Mouse (Mus musculus): Measurements from ENCODE around the gene Arsa.

Arsa gene

DNA sequence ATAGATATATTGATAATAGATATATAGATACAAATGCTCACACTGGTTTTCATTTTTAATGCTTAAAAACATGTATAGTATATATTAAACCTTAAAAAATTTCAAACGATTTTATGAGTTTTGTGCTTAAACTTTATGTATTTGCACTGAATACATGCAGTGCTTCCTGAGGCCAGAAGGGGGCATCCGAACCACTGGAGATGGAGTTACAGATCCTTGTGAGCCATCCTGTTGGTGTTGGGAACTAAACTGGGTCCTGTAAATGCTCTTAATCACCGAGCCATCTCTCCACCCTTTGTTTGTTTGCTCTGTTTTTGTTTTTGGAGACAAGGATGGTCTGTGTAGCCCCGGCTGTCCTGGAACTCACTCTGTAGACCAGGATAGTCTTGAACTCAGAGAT, 17.7 kb upstream of the Arsa start:
- no peak for DNase-seq (ENCODE audit: low spot score in 2 of 2)

DNA sequence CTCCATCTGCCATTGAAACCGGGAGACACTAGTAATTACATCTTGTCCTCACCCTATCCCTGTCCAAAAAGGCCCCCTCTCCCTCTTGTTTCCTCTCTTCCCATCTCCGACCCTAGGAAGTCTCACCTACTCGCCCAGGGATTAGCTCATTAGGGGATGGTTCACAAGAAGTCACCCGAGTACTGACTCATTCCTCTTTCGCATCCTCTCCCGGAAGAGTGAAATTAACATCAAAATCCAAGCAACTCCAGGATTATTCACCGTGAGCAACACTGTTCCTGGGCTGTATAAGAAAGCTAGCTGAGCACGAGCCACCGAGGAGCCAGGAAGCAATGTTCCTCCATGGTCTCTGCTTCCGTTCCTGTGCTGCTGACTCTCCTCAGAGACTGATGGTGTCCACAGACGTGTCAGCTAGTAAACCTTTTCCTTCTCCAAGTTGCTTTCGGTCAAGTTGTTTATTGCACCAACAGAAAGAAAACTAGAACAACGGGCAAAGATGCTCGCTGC, 11.4 kb upstream of the Arsa start:
- no peak for DNase-seq (ENCODE audit: low spot score in 2 of 2)

DNA sequence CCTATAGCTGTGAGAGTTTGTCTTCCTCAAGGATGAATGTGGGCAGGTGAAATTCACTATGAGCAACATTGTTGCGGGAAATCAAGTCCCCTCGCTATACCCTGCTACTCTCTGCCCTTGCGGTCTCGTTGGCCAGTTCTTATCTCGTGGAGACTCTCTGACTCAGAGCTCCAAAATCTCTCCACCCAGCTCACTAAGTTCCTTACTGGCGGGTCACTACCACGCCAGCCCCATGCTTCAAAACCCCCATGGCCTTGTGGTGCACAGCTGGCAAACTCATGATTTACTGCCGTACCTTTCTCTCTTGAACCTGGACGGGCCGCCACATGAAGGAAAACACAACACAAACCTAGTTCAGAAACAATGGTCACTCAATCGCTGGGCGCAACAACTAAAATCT, 11.0 kb upstream of the Arsa start:
- DNase-seq (ENCODE audit: low spot score in 2 of 2), result no peak

DNA sequence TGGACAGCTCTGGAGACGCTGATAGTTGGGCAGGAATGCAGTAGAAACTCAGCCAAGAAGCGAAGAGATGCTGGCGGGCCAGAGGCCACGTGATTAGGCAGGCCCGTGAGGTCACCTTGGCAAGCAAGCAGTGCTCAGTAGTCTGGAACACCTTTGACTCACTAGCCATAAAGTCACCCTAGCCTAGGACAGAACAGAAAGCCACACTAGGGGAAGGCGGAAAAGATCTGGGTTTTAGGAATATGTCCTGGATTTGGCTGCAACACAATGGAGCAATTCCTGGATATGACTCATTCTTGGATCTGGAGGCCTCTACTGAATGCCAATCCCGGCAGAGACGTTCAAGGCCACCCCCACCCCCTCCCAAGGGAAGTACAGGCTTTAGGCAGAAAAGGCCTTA, 3.4 kb upstream of the Arsa start:
- no peak for DNase-seq (ENCODE audit: low spot score in 2 of 2)

DNA sequence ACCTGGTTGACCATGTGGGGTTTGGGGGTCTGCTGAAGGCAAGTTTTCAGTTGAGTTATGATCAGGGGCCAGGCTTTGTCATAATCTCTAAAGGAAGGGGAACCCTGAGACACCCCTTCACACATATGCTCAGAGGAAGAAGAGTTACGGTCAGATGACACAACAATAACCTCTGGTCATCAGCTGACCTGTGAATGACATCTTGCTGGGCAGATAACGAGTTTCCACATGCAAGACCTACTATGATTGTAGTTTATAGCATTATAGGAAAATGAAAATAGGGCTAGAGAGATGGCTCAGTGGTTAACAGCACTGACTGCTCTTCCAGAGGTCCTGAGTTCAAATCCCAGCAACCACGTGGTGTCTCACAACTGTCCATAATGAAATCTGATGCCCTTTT, 1.4 kb upstream of the Arsa start:
- no peak for DNase-seq (ENCODE audit: low spot score in 2 of 2)

DNA sequence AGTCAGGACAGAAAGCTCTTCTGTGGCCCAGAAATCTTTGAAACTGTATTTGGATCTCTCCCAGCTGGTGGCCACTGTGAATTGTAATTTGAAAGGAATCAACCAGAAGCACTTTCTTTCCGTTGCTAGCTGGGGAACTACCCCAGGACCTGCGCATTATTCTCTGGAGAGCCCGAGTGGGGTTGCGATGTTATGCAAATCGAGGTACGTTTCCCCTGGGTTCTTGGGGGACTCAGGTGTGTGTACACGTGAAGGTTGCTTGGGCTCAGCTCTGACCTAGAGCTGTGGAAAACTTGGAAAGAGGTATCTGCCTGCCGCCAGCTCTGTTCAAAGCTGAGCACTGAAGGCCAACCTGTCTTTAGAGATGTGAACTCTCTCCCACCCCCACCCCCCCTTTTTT, 581 bp upstream of the Arsa start:
- no peak for DNase-seq (ENCODE audit: low spot score in 2 of 2)

DNA sequence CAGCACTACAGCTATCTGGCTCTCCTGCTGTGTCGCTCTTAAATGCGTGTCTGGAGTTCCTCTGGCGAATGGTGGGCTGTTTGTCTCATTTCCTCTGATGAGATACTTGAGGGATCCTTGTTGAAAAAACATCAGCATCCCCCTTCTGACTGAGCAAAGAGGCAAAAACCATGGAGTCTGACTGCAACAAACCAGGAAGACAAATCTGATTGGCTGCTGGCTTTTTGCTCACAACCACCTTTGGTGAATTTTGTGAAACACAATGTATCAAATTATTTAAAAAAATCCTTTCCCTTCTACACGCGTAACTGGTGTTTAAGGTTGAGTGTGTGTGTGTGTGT, 780 bp downstream of the Arsa start:
- no peak for DNase-seq (ENCODE audit: low spot score in 2 of 2)

DNA sequence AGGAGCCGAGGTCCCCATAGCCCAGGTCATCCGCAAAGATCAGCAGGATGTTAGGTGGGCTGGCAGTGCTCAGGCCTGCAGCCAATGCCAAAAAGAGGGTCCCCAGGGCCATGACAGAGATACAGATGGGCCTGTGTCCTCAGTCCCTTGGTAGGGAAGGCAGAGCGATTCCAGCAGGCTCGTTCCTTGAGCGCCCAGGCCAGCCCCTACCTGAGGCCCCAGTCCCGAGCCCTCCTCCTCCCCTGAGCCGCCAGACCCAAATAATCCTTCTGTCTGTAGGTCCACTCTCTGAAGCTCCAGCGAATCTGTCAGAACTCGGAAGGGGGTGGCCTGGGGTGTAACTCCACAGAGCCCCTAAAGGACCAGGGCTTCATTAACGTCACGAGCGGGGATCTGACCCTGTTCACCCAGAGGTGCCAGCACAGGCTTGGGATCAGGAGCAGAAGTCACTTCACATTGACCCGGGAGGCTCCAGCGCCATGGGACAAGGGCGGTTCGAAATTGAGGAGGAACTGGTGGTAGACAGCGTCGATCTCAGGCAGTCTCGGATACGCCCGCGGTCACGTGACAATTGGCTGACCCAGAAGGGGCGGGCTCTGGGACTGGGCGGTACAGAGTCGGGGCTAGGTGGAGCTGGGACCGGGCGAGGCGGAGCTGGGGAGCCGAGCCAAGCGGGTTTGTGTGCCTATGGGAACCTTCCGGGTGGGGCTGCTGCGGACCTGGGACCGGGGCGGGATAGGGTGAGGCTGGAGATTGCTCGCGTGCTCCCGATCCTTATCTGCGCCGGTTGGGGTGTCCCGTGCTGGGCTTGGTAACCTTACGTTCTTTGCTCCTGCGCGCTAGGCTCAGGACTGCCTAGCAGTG, 1.4 kb downstream of the Arsa start:
- peak; percentile 92 to 93 for DNase-seq (ENCODE audit: low spot score in 2 of 2)

DNA sequence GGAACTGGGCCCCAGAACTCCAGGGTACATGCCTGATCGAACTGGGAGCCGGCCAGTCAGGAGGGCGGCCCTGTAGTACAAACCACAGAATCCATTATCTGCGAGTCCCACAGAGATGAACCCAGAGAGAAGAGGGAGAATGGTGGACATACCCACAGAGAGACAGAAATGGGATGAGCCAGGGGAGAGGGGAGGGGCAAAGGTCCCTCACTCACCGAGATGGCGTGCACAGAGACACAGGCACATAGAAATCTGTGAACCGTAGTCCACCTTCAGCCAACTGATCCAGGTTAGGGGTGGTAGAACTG, 2.0 kb downstream of the Arsa start:
- DNase-seq (ENCODE audit: low spot score in 2 of 2), result no peak

DNA sequence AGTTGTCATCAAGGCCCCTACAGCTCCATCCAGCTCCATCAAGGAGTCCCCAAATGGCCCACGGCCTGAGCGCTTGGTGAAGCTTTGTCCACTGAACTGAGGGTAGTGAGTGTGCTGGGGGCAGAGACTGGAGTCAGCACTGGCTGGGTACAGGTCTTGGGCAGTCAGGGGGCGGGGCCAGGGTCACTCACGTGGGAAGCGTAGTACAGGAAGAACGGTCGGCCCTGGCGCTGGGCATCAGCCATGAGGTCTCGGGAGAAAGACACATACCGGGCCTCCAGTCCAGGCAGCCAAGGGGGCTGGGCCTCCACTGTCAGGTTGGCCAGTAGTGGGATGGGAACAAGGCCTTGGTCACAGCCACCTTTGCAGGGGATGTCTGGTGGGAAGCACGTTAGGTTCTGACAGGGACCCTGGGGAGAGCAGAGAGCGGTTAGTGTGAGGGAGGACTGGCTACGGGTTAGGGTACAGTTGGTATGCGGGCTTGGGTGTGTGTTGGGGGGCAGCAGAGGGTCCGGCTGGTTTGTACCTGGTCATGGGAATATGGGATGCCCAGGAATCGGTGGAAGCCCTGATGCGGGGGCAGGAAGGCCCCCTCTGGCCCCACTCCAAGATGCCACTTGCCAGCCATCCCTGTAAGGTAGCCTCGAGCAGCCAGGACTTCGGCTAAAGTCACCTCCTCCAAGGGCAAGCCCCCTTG, 2.5 kb downstream of the Arsa start:
- DNase-seq (ENCODE audit: low spot score in 2 of 2), result no peak

DNA sequence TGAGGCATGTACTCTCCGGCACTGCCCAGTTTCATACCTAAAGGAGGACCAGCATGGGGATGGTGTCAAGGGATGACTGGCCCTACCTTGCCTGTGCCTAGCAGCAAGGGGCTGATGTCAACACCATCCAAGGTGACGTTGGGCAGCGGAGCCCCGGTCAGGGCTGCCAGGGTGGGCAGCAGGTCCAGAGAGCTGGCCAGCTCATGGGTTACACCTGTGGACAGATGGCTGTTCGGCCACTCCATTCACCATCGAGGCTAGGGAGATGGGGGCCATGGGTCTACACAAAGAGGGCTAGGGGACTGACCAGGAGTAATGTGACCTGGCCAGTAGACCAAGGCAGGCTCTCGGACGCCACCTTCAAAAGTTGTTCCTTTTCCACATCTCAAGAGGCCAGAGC, 3.3 kb downstream of the Arsa start:
- DNase-seq (ENCODE audit: low spot score in 2 of 2), result no peak

DNA sequence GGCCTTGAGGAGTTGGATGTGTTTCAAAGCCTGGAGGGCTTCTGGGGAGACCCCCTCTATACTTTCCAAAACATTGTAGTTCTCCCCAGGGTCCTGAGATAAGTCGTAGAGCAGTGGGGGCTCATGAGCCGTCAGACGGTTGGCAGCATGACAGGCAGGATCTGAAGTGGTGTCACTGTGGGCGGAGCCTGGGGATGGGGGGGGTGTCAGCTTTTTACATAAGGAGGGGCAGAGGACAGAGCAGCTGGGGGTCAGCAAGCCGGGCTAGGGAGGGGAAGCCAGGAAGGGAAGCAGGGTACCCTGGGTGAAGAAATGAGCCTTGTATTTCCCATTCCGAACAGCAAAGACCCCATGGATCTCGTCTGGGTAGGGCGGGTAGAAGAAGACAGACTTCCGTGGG, 3.9 kb downstream of the Arsa start:
- DNase-seq (ENCODE audit: low spot score in 2 of 2), result no peak

DNA sequence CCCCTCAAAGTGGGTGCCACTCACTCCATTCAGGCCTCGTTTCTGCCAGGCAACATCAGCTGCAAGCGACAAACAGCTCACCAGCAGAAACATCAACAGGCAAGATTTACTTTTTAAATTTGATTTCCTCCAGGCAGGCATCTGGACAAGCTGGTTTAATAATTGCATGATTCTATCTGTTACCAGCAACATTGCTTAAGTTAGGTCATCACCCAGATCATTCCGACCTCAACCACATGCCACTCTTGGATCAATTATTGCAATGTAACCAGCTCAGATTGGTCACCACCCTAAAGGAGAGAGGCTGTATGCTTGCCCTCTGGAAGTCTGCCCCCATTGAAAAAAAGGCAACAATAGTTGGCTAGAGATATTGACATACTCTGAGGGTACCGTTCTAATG, 5.7 kb downstream of the Arsa start:
- DNase-seq (ENCODE audit: low spot score in 2 of 2), result no peak

DNA sequence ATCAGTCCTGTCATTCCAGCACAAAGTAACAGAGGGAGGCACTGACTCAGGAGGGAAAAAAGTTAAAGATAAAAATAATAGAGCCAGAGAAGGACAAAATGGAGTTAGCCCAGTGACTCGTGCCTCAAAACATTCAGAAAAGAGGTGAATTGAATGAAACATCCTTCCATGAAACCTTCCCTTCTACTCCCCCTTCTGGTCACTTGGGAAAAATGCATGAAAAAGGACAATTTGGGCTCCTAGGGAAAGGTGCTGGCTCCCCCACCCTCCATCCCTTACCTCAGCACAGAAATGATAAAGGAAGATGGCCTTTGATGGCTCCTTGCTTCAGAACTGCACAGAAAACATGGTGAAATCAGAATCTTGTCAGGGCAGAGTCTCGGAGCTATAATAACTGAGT, 8.6 kb downstream of the Arsa start:
- no peak for DNase-seq (ENCODE audit: low spot score in 2 of 2)

DNA sequence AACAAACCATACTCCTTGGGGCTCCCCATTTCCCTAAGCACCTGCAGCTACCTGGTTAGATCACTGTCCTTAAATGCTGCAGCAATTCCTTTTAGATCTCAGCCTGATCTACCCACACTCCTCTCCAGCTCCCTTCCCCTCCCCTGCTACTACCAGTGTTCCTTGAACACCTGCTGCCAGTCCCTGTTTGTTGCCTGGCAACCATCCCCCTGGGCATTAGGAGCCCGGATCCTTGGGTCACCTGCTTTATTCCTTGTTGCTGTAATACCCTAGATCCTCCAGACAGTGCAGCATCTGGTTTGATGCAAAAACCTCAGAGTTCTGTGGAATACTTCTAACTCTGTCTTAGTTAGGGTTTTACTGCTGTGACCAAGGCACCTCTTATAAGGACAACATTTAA, 12.2 kb downstream of the Arsa start:
- no peak for DNase-seq (ENCODE audit: low spot score in 2 of 2)

DNA sequence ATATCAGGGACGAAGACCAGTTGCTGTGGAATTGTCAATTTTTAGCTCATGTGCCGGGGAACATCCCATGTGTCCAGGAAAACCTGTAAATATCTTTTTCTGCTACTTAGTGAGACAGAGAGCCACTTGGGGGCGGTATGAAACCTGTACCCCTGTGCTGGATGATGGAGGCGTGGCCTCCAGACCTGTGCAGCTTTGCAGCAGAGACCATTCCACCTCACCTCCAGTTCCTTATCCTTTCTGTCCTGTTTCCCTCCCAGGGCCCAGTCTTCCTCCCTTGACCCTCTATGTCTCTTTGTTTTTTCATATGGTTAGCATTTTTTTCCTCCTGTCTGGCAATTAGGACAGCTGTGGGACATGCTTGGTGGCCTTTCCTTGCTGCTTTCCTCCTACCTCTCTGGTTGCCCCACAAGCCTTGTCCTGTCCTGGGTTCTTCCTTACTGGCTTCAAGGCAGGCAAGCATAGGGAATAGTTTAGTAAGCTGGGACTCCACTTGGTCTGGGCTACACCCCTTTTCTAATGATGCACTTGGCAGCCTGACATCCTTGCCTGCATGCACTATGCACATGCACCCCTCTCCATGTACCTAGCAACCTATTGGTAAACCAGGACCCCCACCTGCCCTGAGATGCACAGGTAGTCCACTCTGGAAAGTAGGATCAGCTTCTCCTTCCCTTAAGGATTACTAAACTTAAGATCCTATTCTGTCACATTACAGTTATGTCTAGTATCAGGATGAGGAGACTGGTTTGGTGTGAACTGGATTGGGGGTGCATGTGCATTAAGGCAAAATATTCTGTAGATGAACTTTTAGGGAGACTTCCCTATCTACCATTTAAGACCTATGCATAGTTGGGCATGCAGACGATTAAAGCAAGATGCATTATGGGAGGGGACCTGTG, 13.6 kb downstream of the Arsa start:
- no peak for DNase-seq (ENCODE audit: low spot score in 2 of 2)

DNA sequence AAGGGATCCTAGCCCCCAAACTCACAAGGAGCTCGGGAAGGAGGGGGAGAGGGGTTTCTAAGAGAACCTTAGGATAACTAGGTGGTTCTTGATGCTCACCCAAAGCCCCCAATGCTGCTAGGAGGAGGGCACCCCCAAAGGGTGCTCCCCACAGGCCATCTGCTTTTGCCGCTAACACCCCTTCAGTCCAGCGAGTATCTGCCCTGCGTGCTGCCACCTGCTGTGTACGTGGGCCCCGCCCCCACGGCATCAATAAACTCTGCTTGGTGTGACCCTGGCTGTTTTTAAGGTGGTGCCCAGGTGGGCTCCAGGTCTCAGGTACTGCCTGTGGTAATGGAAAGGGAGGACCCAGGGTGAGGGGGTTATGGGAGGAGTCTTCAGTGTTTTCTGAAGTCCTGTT, 15.0 kb downstream of the Arsa start:
- DNase-seq (ENCODE audit: low spot score in 2 of 2), result no peak

DNA sequence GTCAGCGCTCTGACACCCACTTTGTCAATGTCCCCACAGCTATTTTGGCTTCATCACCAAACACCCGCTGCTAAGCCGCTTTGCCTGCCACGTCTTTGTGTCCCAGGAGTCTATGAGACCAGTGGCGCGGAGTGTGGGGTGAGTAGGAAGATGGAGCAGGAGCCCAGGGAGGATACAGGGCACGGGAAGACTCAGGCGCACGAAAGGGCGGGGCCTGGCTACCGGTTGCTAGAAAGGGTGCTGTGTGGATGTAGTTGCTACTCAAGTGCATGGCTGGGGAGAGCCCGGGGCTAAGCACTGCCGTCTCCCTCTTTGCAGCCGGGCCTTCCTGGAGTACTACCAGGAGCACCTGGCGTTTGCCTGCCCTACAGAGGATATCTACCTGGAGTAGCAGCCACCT, 15.9 kb downstream of the Arsa start:
- no peak for DNase-seq (ENCODE audit: low spot score in 2 of 2)

DNA sequence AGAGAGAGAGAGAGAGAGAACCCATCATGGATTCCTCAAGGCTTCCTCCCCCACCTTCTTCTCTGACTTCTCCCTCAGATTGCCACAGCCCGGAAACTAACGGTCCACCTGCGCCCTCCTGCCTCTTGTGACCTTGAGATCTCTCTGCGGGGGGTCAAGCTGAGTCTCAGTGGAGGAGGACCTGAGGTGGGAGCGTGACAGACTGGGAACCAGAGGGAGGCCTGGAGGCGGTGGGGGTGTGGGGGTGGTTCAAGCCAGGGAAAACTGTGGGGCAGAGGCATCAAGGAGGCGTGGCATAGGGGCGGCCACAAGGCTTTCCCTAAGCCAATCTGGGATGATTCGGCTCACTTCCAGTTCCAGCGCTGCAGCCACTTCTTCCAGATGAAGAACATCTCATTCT, 16.9 kb downstream of the Arsa start:
- no peak for DNase-seq (ENCODE audit: low spot score in 2 of 2)

DNA sequence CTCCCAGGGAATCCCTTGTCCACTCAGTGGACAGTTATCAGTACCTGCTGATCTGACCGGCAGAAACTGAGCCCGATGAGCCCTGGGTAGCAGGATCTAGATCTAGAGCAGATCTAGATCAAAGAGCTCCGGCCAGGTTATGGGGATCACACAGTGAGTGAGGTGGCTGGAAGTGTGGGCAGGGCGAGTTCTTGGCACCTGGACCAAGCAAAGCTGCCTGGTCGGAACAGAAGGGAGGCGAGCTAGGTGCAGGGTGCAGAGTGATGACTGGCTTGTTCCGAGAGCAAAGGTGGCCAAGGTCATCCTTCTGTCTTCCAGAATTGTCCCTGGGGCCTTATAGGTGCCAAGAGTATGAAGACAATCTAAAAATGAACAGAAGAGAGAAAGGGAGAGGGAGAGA, 17.4 kb downstream of the Arsa start:
- no peak for DNase-seq (ENCODE audit: low spot score in 2 of 2)

DNA sequence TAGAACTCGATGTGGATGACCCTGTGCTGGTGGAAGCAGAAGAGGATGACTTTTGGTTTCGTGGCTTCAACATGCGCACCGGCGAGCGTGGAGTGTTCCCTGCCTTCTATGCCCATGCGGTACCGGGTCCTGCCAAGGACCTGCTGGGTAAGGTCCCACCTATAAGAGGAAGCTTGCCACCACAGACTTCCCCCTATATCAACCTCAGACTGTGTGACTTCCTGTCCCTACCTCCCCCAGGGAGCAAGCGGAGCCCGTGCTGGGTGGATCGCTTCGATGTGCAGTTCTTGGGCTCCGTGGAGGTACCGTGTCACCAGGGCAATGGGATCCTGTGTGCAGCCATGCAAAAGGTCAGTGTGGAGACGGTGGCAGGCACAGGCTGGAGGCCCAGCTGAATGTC, 18.3 kb downstream of the Arsa start:
- DNase-seq (ENCODE audit: low spot score in 2 of 2), result no peak

DNA sequence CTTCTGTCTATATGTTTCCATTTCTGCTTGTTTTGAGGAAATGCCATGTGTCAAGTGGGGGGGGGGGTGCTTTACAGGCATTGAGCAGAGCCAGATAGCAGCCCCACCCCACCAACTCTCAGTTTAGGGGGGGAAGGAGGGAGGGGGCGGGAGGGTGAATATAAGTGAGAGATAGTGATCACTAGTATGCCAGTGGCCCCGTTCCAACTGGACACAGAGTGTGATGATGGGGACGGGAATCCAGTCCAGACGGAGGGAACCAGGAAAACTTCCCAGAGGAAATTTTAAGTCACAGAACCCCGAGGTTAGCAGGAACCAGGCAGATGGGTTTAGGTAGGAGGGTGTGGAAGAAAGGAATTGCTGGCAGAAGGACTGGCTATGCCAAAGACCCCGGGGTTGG, 21.6 kb downstream of the Arsa start:
- DNase-seq (ENCODE audit: low spot score in 2 of 2), result no peak

DNA sequence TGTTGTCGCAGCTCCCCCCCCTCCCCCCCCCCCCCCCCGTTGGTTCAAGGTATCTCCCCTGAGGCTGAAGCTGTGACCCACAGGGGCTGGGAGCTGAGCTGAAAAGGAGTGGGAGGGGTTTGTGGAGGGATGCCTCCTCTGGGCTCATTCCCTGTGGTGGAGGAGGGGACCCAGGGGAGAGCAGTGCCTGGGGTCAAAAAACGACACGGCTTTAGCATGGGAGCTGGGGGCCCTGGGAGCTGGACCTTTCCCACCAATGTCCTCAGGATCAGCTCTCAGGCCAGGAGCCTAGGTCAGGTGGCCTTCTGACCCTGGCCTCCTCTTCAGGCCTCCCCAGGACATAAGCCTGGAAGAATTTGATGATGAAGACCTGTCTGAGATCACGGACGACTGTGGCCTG, 22.4 kb downstream of the Arsa start:
- no peak for DNase-seq (ENCODE audit: low spot score in 2 of 2)

Measured in right cerebral cortex, adult 2 months (tissue).